Comparison of ENCODE assay signal across 15 mouse cellular contexts in genomic region chrX:5469165-5469564, GRCm38 (mm10). TPM values are rescaled to one million over a fixed set of nuclear protein-coding genes. Genes with fewer than 3 reads are reported as not detected.
DNase-seq lines count a peak whose midpoint lies in the region; ATAC-seq lines count a peak whose summit lies in the region.
"Had no signal": no experiment of that assay in that cellular context is flagged by ENCODE, and none has a peak within 500 bp of the region (broad histone marks: within the 10 kb centered on the region; RNA-seq: fewer than 3 reads in every experiment).

TSS of gene Mycs (minus strand) at chrX:5469265.

- no peak within 1 kb of the TSS for H3K4me3 ChIP-seq in lung, embryonic 15.5 days
- H3K4me3 ChIP-seq in forebrain, embryonic 13.5 days: peak within 1 kb of the TSS; percentile 3; the same call in 1 of the 2 replicates
- peak within 1 kb of the TSS; percentile 6; the same call in 1 of the 2 replicates for H3K4me3 ChIP-seq in limb, embryonic 12.5 days (replicated peaks)

- intact Hi-C loops in left cerebral cortex, postnatal 25 days (cut with DNase I): no loop called here

- no peak within 1 kb of the TSS for H3K27ac ChIP-seq in lung, embryonic 15.5 days
- no peak within 1 kb of the TSS for H3K27ac ChIP-seq in forebrain, embryonic 13.5 days
- no peak within 1 kb of the TSS for H3K27ac ChIP-seq in limb, embryonic 12.5 days
- H3K27ac ChIP-seq: liver, embryonic 14.5 days had no signal

- no peaks in the 10 kb centered on the region for H3K27me3 ChIP-seq in lung, embryonic 15.5 days
- H3K27me3 ChIP-seq in forebrain, embryonic 13.5 days: no peaks in the 10 kb centered on the region
- peaks cover 16% of the 10 kb centered on the region for H3K27me3 ChIP-seq in limb, embryonic 12.5 days

- no peaks in the 10 kb centered on the region for H3K4me1 ChIP-seq in lung, embryonic 15.5 days
- H3K4me1 ChIP-seq in forebrain, embryonic 13.5 days: no peaks in the 10 kb centered on the region
- no peaks in the 10 kb centered on the region for H3K4me1 ChIP-seq in limb, embryonic 12.5 days (replicated peaks)

- no peaks in the 10 kb centered on the region for H3K9me3 ChIP-seq in lung, embryonic 15.5 days
- H3K9me3 ChIP-seq in forebrain, embryonic 13.5 days (replicated peaks): no peaks in the 10 kb centered on the region
- no peaks in the 10 kb centered on the region for H3K9me3 ChIP-seq in limb, embryonic 12.5 days

- DNase-seq in lung, postnatal 14 days: no peak
- peak; percentile 40 for DNase-seq in testis, postnatal 10 days (ENCODE audit: low spot score)
- no peak for DNase-seq in spleen, postnatal 36 days (ENCODE audit: low spot score in 2 of 2)
- DNase-seq in left cerebral cortex, postnatal 25 days (ENCODE audit: low spot score in 2 of 2): no peak
- DNase-seq: adrenal gland, postnatal 10 days; cerebellum, postnatal 14 days; right cerebral cortex, postnatal 25 days; thymus, postnatal 4 days had no signal

- H3K36me3 ChIP-seq in lung, embryonic 15.5 days: no peaks in the 10 kb centered on the region
- H3K36me3 ChIP-seq in forebrain, embryonic 13.5 days (ENCODE audit: poor library complexity, severe bottlenecking): no peaks in the 10 kb centered on the region
- no peaks in the 10 kb centered on the region for H3K36me3 ChIP-seq in limb, embryonic 12.5 days

- peak within 1 kb of the TSS; percentile 13; the same call in 1 of the 2 replicates for H3K4me2 ChIP-seq in lung, embryonic 15.5 days
- peak within 1 kb of the TSS; percentile 24 for H3K4me2 ChIP-seq in forebrain, embryonic 13.5 days
- H3K4me2 ChIP-seq in limb, embryonic 12.5 days: peak within 1 kb of the TSS; percentile 33

- 81% methylated on average over 3 of the region's 3 CpGs for WGBS in lung, embryonic 15.5 days
- WGBS in forebrain, embryonic 13.5 days: 83% methylated on average over 3 of the region's 3 CpGs
- WGBS in limb, embryonic 12.5 days: 84% methylated on average over 3 of the region's 3 CpGs

- H3K9ac ChIP-seq in lung, embryonic 15.5 days: no peak within 1 kb of the TSS
- H3K9ac ChIP-seq in forebrain, embryonic 13.5 days: no peak within 1 kb of the TSS
- H3K9ac ChIP-seq in limb, embryonic 12.5 days (replicated peaks): no peak within 1 kb of the TSS
- H3K9ac ChIP-seq: liver, embryonic 14.5 days had no signal

- no peak for ATAC-seq in lung, embryonic 15.5 days (ENCODE audit: borderline replicate concordance, extremely low read depth, low FRiP score, low TSS enrichment)
- ATAC-seq in forebrain, embryonic 13.5 days: no peak
- no peak for ATAC-seq in limb, embryonic 12.5 days (ENCODE audit: insufficient number of reproducible peaks, insufficient read depth, low FRiP score, low TSS enrichment, low read depth)

RNA-seq across cellular contexts. Expression of gene Mycs, which starts in this region (rescaled TPM):
- not detected in 2 replicates for polyA plus RNA-seq in lung, embryonic 15.5 days (2015; fragmentation: Nextera tagmentation; extraction: Ambion mirVana)
- polyA plus RNA-seq in forebrain, embryonic 13.5 days (2015; fragmentation: Nextera tagmentation; extraction: Ambion mirVana): not detected in 2 replicates
- not detected in 2 replicates for polyA plus RNA-seq in limb, embryonic 12.5 days (2016; fragmentation: Nextera tagmentation; extraction: Ambion mirVana)
- total RNA-seq in left cerebral cortex, postnatal 25 days (2021): not detected
- total RNA-seq: adrenal gland, postnatal 10 days; MEL; monocyte, adult 5-6 weeks had no signal
- polyA plus RNA-seq: large intestine, adult 2 months; liver, embryonic 14.5 days had no signal
